Mouse (Mus musculus) intestine, embryonic 14.5 days (tissue): ENCODE measurements around the gene Cntln. TPM values are rescaled to one million over a fixed set of nuclear protein-coding genes. Genes with fewer than 3 reads are reported as not detected.
A peak's percentile ranks its signal among the peaks of the same experiment; 100 is the strongest.

Experiments used
- ATAC-seq: fragments of 200-750 bp; cut with Nextera tagmentation; replicated peaks from 2 replicates; pipeline ENCODE4 v1.8.0; 2017; ENCODE audit warnings: low read depth, moderate number of reproducible peaks, moderate TSS enrichment, moderate library complexity; ENCODE audit not compliant: low FRiP score, low TSS enrichment
- DNase-seq: peaks from one replicate; pipeline ENCODE4 v3.0.0-alpha.2; 2018; ENCODE audit warnings: low spot score
- H3K27ac ChIP-seq: fragments of 300-500 bp; sonication (generic); 2 replicates; pipeline ENCODE4 v1.5.1; 2014; ENCODE audit warnings: low read depth, mild to moderate bottlenecking, control low read depth
- H3K27me3 ChIP-seq: fragments of 300-500 bp; sonication (generic); replicated peaks from 2 replicates; pipeline ENCODE4 v1.6.1; 2014; ENCODE audit warnings: low read length, control low read depth; ENCODE audit not compliant: control insufficient read depth, insufficient read depth
- H3K36me3 ChIP-seq: fragments of 300-500 bp; sonication (generic); 2 replicates; pipeline ENCODE4 v1.6.1; 2014; ENCODE audit warnings: low read length, control low read depth; ENCODE audit not compliant: control insufficient read depth, insufficient read depth
- H3K4me1 ChIP-seq: fragments of 300-500 bp; sonication (generic); replicated peaks from 2 replicates; pipeline ENCODE4 v1.6.1; 2014; ENCODE audit warnings: low read length, control low read depth, mixed read lengths; ENCODE audit not compliant: control insufficient read depth, insufficient read depth
- H3K4me2 ChIP-seq: fragments of 300-500 bp; sonication (generic); 2 replicates; pipeline ENCODE4 v1.6.1; 2014; ENCODE audit warnings: low read length
- H3K4me3 ChIP-seq: fragments of 300-500 bp; sonication (generic); 2 replicates; pipeline ENCODE4 v1.5.1; 2014; ENCODE audit warnings: low read depth, low read length, control low read depth, mixed read lengths
- H3K9ac ChIP-seq: fragments of 300-500 bp; sonication (generic); 2 replicates; pipeline ENCODE4 v1.6.1; 2014; ENCODE audit warnings: mild to moderate bottlenecking, low read length
- H3K9me3 ChIP-seq: fragments of 300-500 bp; sonication (generic); 2 replicates; pipeline ENCODE4 v1.6.1; 2016; ENCODE audit warnings: low read length, control low read depth; ENCODE audit not compliant: control insufficient read depth
- WGBS: fragments of 180-500 bp; shearing (Covaris S2); extraction: QIAGEN DNeasy Blood & Tissue Kit; methylation state at CpG from one replicate; pipeline ENCODE4 v1.1.7; 2014; 5-methylcytosine and 5-hydroxymethylcytosine counted together
- polyA plus RNA-seq: library from polyadenylated mRNA; unstranded; fragments of >200 nt; fragmentation: Nextera tagmentation; extraction: Ambion mirVana; gene quantifications from 2 replicates; pipeline ENCODE4 v1.2.1, GENCODE M21; 2014

The Cntln gene
- polyA plus RNA-seq, 1 experiment from 2014 or later = 9.2 TPM

- Histone ChIP-seq H3K9me3 (no peaks in the 10 kb centered on the region), H3K4me2 (peak overlapping the region; percentile 33), H3K4me3 (no peak overlapping the region), H3K4me1 (no peaks in the 10 kb centered on the region), H3K27ac (no peak overlapping the region), H3K27me3 (no peaks in the 10 kb centered on the region), H3K9ac (no peak overlapping the region), H3K36me3 (no peaks in the 10 kb centered on the region)
- 28% methylated on average over 27 of the region's 27 CpGs for WGBS
- DNase-seq (peak; percentile 79), ATAC-seq (peak; percentile 75; the same call in 1 of the 2 replicates)
Observed at GRCm38 (mm10) chr4:85162468-85163312, 278.6 kb downstream of the Cntln start.

- Histone ChIP-seq H3K4me2 (no peak overlapping the region), H3K9ac (no peak overlapping the region), H3K27me3 (no peaks in the 10 kb centered on the region), H3K4me3 (no peak overlapping the region), H3K27ac (no peak overlapping the region), H3K4me1 (no peaks in the 10 kb centered on the region), H3K9me3 (no peaks in the 10 kb centered on the region), H3K36me3 (no peaks in the 10 kb centered on the region)
- ATAC-seq (no peak), DNase-seq (no peak)
- WGBS = 79% methylated on average over 2 of the region's 2 CpGs
Observed at GRCm38 (mm10) chr4:85163313-85163615, 279.2 kb downstream of the Cntln start.

- 92% methylated on average over 12 of the region's 12 CpGs for WGBS
- Histone ChIP-seq H3K9ac (no peak overlapping the region), H3K4me2 (no peak overlapping the region), H3K27me3 (no peaks in the 10 kb centered on the region), H3K9me3 (no peaks in the 10 kb centered on the region), H3K27ac (no peak overlapping the region), H3K4me1 (no peaks in the 10 kb centered on the region), H3K36me3 (no peaks in the 10 kb centered on the region), H3K4me3 (no peak overlapping the region)
- DNase-seq (no peak), ATAC-seq (no peak)
Observed at GRCm38 (mm10) chr4:85168001-85168400, 283.9 kb downstream of the Cntln start.

GRCm38 (mm10) chr4:85175466-85175865 is 291.4 kb downstream of the Cntln start:
- H3K27me3 ChIP-seq = no peaks in the 10 kb centered on the region
- ATAC-seq (no peak), DNase-seq (no peak)
- H3K4me2 ChIP-seq = no peak overlapping the region
- H3K9ac ChIP-seq = no peak overlapping the region
- H3K4me1 ChIP-seq = no peaks in the 10 kb centered on the region
- H3K27ac ChIP-seq = no peak overlapping the region
- no peak overlapping the region for H3K4me3 ChIP-seq
- no peaks in the 10 kb centered on the region for H3K36me3 ChIP-seq
- 89% methylated on average over 4 of the region's 4 CpGs for WGBS
- no peaks in the 10 kb centered on the region for H3K9me3 ChIP-seq

GRCm38 (mm10) chr4:85178394-85179051 is 294.4 kb downstream of the Cntln start:
- Histone ChIP-seq H3K27ac (no peak overlapping the region), H3K27me3 (no peaks in the 10 kb centered on the region), H3K36me3 (no peaks in the 10 kb centered on the region), H3K4me2 (no peak overlapping the region), H3K4me3 (no peak overlapping the region), H3K9ac (no peak overlapping the region), H3K4me1 (no peaks in the 10 kb centered on the region), H3K9me3 (no peaks in the 10 kb centered on the region)
- 32% methylated on average over 9 of the region's 9 CpGs for WGBS
- ATAC-seq (no peak), DNase-seq (no peak)

Other genes starting within 250 kb of the Cntln start
- gene Bnc2, start 209.0 kb upstream of the Cntln start, polyA plus RNA-seq = 24.3 and 31.7 TPM in 2 replicates